Mouse (Mus musculus) subcutaneous adipose tissue, adult 2 months (tissue): ENCODE results near the gene Adam3. TPM values are rescaled to one million over a fixed set of nuclear protein-coding genes. Genes with fewer than 3 reads are reported as not detected.

ENCODE experiments used
- polyA plus RNA-seq: library from polyadenylated mRNA; depleted of rRNA; stranded (reverse); fragments of >200 nt; gene quantifications from 2 replicates; pipeline ENCODE4 v1.2.3, GENCODE M21; 2012; ENCODE audit warnings: low replicate concordance; rRNA removed

Gene Adam3
- polyA plus RNA-seq: 0.07 TPM in 1 of 2 replicates, not detected in the other

DNA sequence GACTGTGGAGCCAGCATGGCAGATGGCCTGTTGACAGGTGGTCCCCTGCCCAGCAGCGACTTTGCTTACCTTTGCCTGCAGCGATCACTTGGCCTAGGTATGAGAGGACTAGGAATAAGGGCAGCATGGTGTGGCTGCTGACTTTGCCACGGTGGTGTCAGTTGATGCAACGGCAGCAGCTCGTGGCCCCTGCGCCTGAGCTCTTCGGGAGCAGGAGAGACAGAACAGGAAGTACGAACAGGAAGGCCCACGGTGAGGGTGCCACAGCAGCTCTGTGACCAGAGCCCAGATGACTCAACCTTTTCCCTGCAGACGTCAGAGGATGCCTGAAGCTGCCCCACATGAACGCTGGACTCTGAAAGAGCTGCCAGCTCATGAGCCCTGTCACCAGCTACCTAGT, at the start of gene Adam3:
Gene Adam3 (minus strand): TSS at position 223 of the 400 bp plus-strand sequence.

Other genes starting within 250 kb of the Adam3 start
- 0.14 and 0.60 TPM in 2 replicates for gene Adam5, start 98.5 kb upstream of the Adam3 start, polyA plus RNA-seq